Mouse (Mus musculus): ENCODE data around the gene Fkbp1b. TPM values are rescaled to one million over a fixed set of nuclear protein-coding genes. Genes with fewer than 3 reads are reported as not detected.

Gene Fkbp1b
- total and polyA plus RNA-seq, 2 experiments from 2014 or later: 0.34 to 6.2 TPM

DNA sequence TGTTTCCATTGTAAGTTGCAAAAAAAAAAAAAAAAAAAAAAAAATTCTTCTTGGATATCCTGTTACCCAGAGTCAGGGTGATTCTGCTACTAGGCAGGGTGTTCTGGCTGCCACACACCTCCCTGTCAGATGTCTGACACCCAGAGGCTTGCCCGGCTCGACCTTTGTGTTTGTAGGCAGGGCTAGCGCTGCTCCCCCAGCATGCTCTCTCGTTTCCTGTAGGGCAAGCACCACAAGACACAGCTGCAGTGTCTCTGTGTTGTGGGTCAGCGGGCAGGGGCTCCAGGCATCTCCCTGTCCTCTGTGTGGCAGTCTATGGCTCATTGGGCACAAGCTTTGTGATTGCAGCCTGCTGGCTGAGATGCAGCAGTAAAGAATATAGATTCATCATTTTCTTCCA is 57.8 kb downstream of the Fkbp1b start:
- WGBS: 53% methylated on average over 5 of the region's 5 CpGs
- no peak overlapping the region for H3K4me3 ChIP-seq (ENCODE audit: low read depth, low read length)
- H3K4me1 ChIP-seq (ENCODE audit: control insufficient read depth, insufficient read depth): 0 out of 2 replicates have a peak, but pooled peaks cover 3% of the 10 kb centered on the region
- H3K27ac ChIP-seq (ENCODE audit: low read depth): no peak overlapping the region
- DNase-seq (ENCODE audit: low spot score) (no peak), ATAC-seq (ENCODE audit: insufficient read depth, low read depth) (no peak)
- H3K27me3 ChIP-seq (ENCODE audit: control insufficient read depth, insufficient read depth, low read length): no peaks in the 10 kb centered on the region
- H3K9ac ChIP-seq (replicated peaks; ENCODE audit: low read depth, low read length): no peak overlapping the region
- no peak for TF ChIP-seq CTCF (IDR thresholded peaks at IDR 0.05; ENCODE audit: low read depth)
- no peak for TF ChIP-seq EP300 (IDR thresholded peaks at IDR 0.05; ENCODE audit: low read depth)
- H3K9me3 ChIP-seq (replicated peaks; ENCODE audit: control insufficient read depth, low read length): no peaks in the 10 kb centered on the region
- H3K36me3 ChIP-seq (replicated peaks; ENCODE audit: control insufficient read depth, insufficient read depth, low read length): no peaks in the 10 kb centered on the region
- H3K4me2 ChIP-seq (ENCODE audit: low read depth, low read length): no peak overlapping the region

Other genes starting within 250 kb of the Fkbp1b start
- gene Itsn2, start 249.0 kb downstream of the Fkbp1b start, total RNA-seq (2014; rRNA removed; ENCODE audit: low replicate concordance): 39.7 and 44.3 TPM in 2 replicates
- gene Itsn2, start 249.0 kb downstream of the Fkbp1b start, polyA plus RNA-seq (2015; fragmentation: Nextera tagmentation; extraction: Ambion mirVana): 19.6 and 22.7 TPM in 2 replicates
- not detected in 2 replicates for gene Gm3625, start 248.7 kb downstream of the Fkbp1b start, total RNA-seq (2014; rRNA removed; ENCODE audit: low replicate concordance)
- not detected in 2 replicates for gene Gm3625, start 248.7 kb downstream of the Fkbp1b start, polyA plus RNA-seq (2015; fragmentation: Nextera tagmentation; extraction: Ambion mirVana)
- 0.08 and 0.65 TPM in 2 replicates for gene Fam228a, start 103.2 kb downstream of the Fkbp1b start, total RNA-seq (2014; rRNA removed; ENCODE audit: low replicate concordance)
- gene Fam228a, start 103.2 kb downstream of the Fkbp1b start, polyA plus RNA-seq (2015; fragmentation: Nextera tagmentation; extraction: Ambion mirVana): 0.14 TPM in 1 of 2 replicates, not detected in the other
- 2.7 TPM in 1 of 2 replicates, not detected in the other for gene Pfn4, start 72.6 kb downstream of the Fkbp1b start, total RNA-seq (2014; rRNA removed; ENCODE audit: low replicate concordance)
- gene Pfn4, start 72.6 kb downstream of the Fkbp1b start, polyA plus RNA-seq (2015; fragmentation: Nextera tagmentation; extraction: Ambion mirVana): 3.4 TPM in 2 replicates
- gene Fam228b, start 72.3 kb downstream of the Fkbp1b start, total RNA-seq (2014; rRNA removed; ENCODE audit: low replicate concordance): 0.19 and 3.4 TPM in 2 replicates
- gene Fam228b, start 72.3 kb downstream of the Fkbp1b start, polyA plus RNA-seq (2015; fragmentation: Nextera tagmentation; extraction: Ambion mirVana): 2.3 and 3.3 TPM in 2 replicates
- gene Sf3b6, start 24.0 kb downstream of the Fkbp1b start, total RNA-seq (2014; rRNA removed; ENCODE audit: low replicate concordance): 53.2 and 74.0 TPM in 2 replicates
- gene Sf3b6, start 24.0 kb downstream of the Fkbp1b start, polyA plus RNA-seq (2015; fragmentation: Nextera tagmentation; extraction: Ambion mirVana): 144 and 147 TPM in 2 replicates
- 6.2 and 7.8 TPM in 2 replicates for gene Wdcp, start 1.7 kb upstream of the Fkbp1b start, total RNA-seq (2014; rRNA removed; ENCODE audit: low replicate concordance)
- gene Wdcp, start 1.7 kb upstream of the Fkbp1b start, polyA plus RNA-seq (2015; fragmentation: Nextera tagmentation; extraction: Ambion mirVana): 12.6 and 14.6 TPM in 2 replicates
- gene Mfsd2b, start 32.8 kb upstream of the Fkbp1b start, total RNA-seq (2014; rRNA removed; ENCODE audit: low replicate concordance): 1.1 TPM in 1 of 2 replicates, not detected in the other
- gene Mfsd2b, start 32.8 kb upstream of the Fkbp1b start, polyA plus RNA-seq (2015; fragmentation: Nextera tagmentation; extraction: Ambion mirVana): 0.69 and 0.79 TPM in 2 replicates
- 18.7 and 21.0 TPM in 2 replicates for gene Ubxn2a, start 66.1 kb upstream of the Fkbp1b start, total RNA-seq (2014; rRNA removed; ENCODE audit: low replicate concordance)
- gene Ubxn2a, start 66.1 kb upstream of the Fkbp1b start, polyA plus RNA-seq (2015; fragmentation: Nextera tagmentation; extraction: Ambion mirVana): 44.7 and 45.1 TPM in 2 replicates
- 11.7 and 18.2 TPM in 2 replicates for gene Atad2b, start 75.8 kb upstream of the Fkbp1b start, total RNA-seq (2014; rRNA removed; ENCODE audit: low replicate concordance)
- gene Atad2b, start 75.8 kb upstream of the Fkbp1b start, polyA plus RNA-seq (2015; fragmentation: Nextera tagmentation; extraction: Ambion mirVana): 4.9 and 5.4 TPM in 2 replicates

Measured in heart, postnatal 0 days (tissue).